Mouse (Mus musculus): ENCODE results near the gene Ugt1a6a. TPM values are rescaled to one million over a fixed set of nuclear protein-coding genes. Genes with fewer than 3 reads are reported as not detected.
A peak's percentile ranks its signal among the peaks of the same experiment; 100 is the strongest.
"Not testable (repeated sequence)": the region's sequence is repeated elsewhere in the genome, so short reads cannot be mapped to it uniquely, and the experiment has no call there.

The Ugt1a6a gene
- polyA plus RNA-seq, 1 experiment, result 20.9 TPM

GRCm38 (mm10) chr1:88125827-88126360, 8.7 kb upstream of the Ugt1a6a start:
- not testable (repeated sequence) for H3K4me3 ChIP-seq (ENCODE audit: insufficient read depth, low read depth, low read length); DNase-seq; H3K4me1 ChIP-seq (ENCODE audit: control insufficient read depth, insufficient read depth, low read length); H3K27ac ChIP-seq (ENCODE audit: insufficient read depth, low read depth, low read length); H3K36me3 ChIP-seq (ENCODE audit: control insufficient read depth, insufficient read depth, low read length); H3K27me3 ChIP-seq (replicated peaks; ENCODE audit: control insufficient read depth, insufficient read depth, low read length)
- peak; percentile 28; the same call in 1 of the 2 replicates for TF ChIP-seq CTCF (conservative IDR thresholded peaks at IDR 0.05; ENCODE audit: insufficient read depth, insufficient read length, low read depth, low read length)
- WGBS, result 80% methylated on average over 4 of the region's 4 CpGs

GRCm38 (mm10) chr1:88129091-88129490, 5.5 kb upstream of the Ugt1a6a start:
- H3K36me3 ChIP-seq (ENCODE audit: control insufficient read depth, insufficient read depth, low read length); H3K4me3 ChIP-seq (ENCODE audit: insufficient read depth, low read depth, low read length); H3K27me3 ChIP-seq (replicated peaks; ENCODE audit: control insufficient read depth, insufficient read depth, low read length); DNase-seq; H3K27ac ChIP-seq (ENCODE audit: insufficient read depth, low read depth, low read length); H3K4me1 ChIP-seq (ENCODE audit: control insufficient read depth, insufficient read depth, low read length): not testable (repeated sequence)
- WGBS, result 89% methylated on average over 2 of the region's 2 CpGs

- not testable (repeated sequence) for H3K36me3 ChIP-seq (ENCODE audit: control insufficient read depth, insufficient read depth, low read length); H3K27ac ChIP-seq (ENCODE audit: insufficient read depth, low read depth, low read length); H3K27me3 ChIP-seq (replicated peaks; ENCODE audit: control insufficient read depth, insufficient read depth, low read length); DNase-seq; H3K4me3 ChIP-seq (ENCODE audit: insufficient read depth, low read depth, low read length); H3K4me1 ChIP-seq (ENCODE audit: control insufficient read depth, insufficient read depth, low read length)
- WGBS, result 98% methylated on average over 1 of the region's 1 CpGs
Observed at GRCm38 (mm10) chr1:88130223-88130622, 4.4 kb upstream of the Ugt1a6a start.

- H3K4me3 ChIP-seq (ENCODE audit: insufficient read depth, low read depth, low read length), result no peak overlapping the region
- no peaks in the 10 kb centered on the region for H3K36me3 ChIP-seq (ENCODE audit: control insufficient read depth, insufficient read depth, low read length)
- DNase-seq, result no peak
- no peak for TF ChIP-seq POLR2A (IDR thresholded peaks at IDR 0.05; ENCODE audit: low read depth, low read length)
- peak overlapping the region; percentile 56 for H3K27ac ChIP-seq (ENCODE audit: insufficient read depth, low read depth, low read length)
- 15% methylated on average over 3 of the region's 3 CpGs for WGBS
- no peaks in the 10 kb centered on the region for H3K27me3 ChIP-seq (replicated peaks; ENCODE audit: control insufficient read depth, insufficient read depth, low read length)
- H3K4me1 ChIP-seq (ENCODE audit: control insufficient read depth, insufficient read depth, low read length), result peaks cover 13% of the 10 kb centered on the region
Observed at GRCm38 (mm10) chr1:88133908-88134456, 627 bp upstream of the Ugt1a6a start.

GRCm38 (mm10) chr1:88135229-88135904, 758 bp downstream of the Ugt1a6a start:
- H3K27me3 ChIP-seq (replicated peaks; ENCODE audit: control insufficient read depth, insufficient read depth, low read length); DNase-seq; H3K36me3 ChIP-seq (ENCODE audit: control insufficient read depth, insufficient read depth, low read length); H3K27ac ChIP-seq (ENCODE audit: insufficient read depth, low read depth, low read length); H3K4me3 ChIP-seq (ENCODE audit: insufficient read depth, low read depth, low read length): not testable (repeated sequence)
- H3K4me1 ChIP-seq (ENCODE audit: control insufficient read depth, insufficient read depth, low read length), result peaks cover 13% of the 10 kb centered on the region
- 86% methylated on average over 6 of the region's 6 CpGs for WGBS

GRCm38 (mm10) chr1:88136646-88137045, 2.0 kb downstream of the Ugt1a6a start:
- Histone ChIP-seq H3K27me3 (replicated peaks; ENCODE audit: control insufficient read depth, insufficient read depth, low read length) (no peaks in the 10 kb centered on the region), H3K4me3 (ENCODE audit: insufficient read depth, low read depth, low read length) (no peak overlapping the region), H3K36me3 (ENCODE audit: control insufficient read depth, insufficient read depth, low read length) (no peaks in the 10 kb centered on the region), H3K4me1 (ENCODE audit: control insufficient read depth, insufficient read depth, low read length) (peaks cover 13% of the 10 kb centered on the region), H3K27ac (ENCODE audit: insufficient read depth, low read depth, low read length) (no peak overlapping the region)
- 55% methylated on average over 2 of the region's 2 CpGs for WGBS
- DNase-seq, result peak; percentile 14
- TF ChIP-seq POLR2A (IDR thresholded peaks at IDR 0.05; ENCODE audit: low read depth, low read length) (no peak), CTCF (conservative IDR thresholded peaks at IDR 0.05; ENCODE audit: insufficient read depth, insufficient read length, low read depth, low read length) (no peak)

DNA sequence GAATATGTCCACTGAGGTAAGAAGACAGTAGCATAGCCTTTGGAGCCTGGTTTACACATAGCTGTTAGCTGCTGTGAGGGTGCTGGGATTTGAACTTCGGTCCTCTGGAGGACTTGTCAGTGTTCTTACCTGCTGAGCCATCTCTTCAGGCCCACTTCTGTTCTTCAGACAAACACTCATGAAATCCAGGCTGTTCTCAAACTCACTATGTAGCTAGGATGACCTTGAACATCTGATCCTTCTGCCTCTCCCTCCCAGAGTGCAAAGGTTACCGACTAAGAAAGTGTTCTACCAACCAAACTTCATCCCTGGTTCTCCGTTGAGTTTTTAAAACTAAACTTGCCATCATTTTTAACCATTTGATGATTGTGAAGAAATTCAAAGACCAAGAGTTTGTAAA, 2.7 kb downstream of the Ugt1a6a start:
- H3K4me1 ChIP-seq (ENCODE audit: control insufficient read depth, insufficient read depth, low read length), result peaks cover 13% of the 10 kb centered on the region
- TF ChIP-seq CTCF (conservative IDR thresholded peaks at IDR 0.05; ENCODE audit: insufficient read depth, insufficient read length, low read depth, low read length) (no peak), POLR2A (IDR thresholded peaks at IDR 0.05; ENCODE audit: low read depth, low read length) (no peak)
- 68% methylated on average over 3 of the region's 3 CpGs for WGBS
- no peak overlapping the region for H3K27ac ChIP-seq (ENCODE audit: insufficient read depth, low read depth, low read length)
- DNase-seq, result no peak
- no peak overlapping the region for H3K4me3 ChIP-seq (ENCODE audit: insufficient read depth, low read depth, low read length)
- H3K36me3 ChIP-seq (ENCODE audit: control insufficient read depth, insufficient read depth, low read length), result no peaks in the 10 kb centered on the region
- H3K27me3 ChIP-seq (replicated peaks; ENCODE audit: control insufficient read depth, insufficient read depth, low read length), result no peaks in the 10 kb centered on the region

GRCm38 (mm10) chr1:88138145-88138544, 3.5 kb downstream of the Ugt1a6a start:
- H3K4me3 ChIP-seq (ENCODE audit: insufficient read depth, low read depth, low read length), result no peak overlapping the region
- no peaks in the 10 kb centered on the region for H3K36me3 ChIP-seq (ENCODE audit: control insufficient read depth, insufficient read depth, low read length)
- no peak overlapping the region for H3K27ac ChIP-seq (ENCODE audit: insufficient read depth, low read depth, low read length)
- H3K4me1 ChIP-seq (ENCODE audit: control insufficient read depth, insufficient read depth, low read length), result peaks cover 13% of the 10 kb centered on the region
- WGBS, result 86% methylated on average over 1 of the region's 1 CpGs
- no peak for DNase-seq
- no peaks in the 10 kb centered on the region for H3K27me3 ChIP-seq (replicated peaks; ENCODE audit: control insufficient read depth, insufficient read depth, low read length)
- TF ChIP-seq POLR2A (IDR thresholded peaks at IDR 0.05; ENCODE audit: low read depth, low read length) (no peak), CTCF (conservative IDR thresholded peaks at IDR 0.05; ENCODE audit: insufficient read depth, insufficient read length, low read depth, low read length) (no peak)

DNA sequence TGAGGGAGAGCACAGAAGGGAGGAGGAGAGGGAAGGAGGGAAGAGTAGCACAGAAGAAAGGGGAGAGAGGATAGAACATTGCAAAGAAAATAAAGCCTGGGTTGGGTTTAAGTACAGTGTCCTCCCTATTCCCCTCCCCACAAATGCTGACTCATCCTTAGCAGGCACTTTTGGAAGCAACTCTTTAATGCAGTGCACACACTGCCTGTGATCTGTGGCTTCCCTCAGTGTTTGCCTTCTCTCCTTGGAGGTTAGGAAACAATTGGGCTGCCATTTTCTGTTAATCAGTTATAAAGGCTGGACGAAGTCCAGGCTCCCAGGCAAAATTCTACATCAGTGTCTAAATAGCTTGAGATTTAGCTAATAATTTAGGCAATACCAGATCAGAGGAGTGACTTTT, 5.9 kb downstream of the Ugt1a6a start:
- H3K27me3 ChIP-seq (replicated peaks; ENCODE audit: control insufficient read depth, insufficient read depth, low read length); H3K4me1 ChIP-seq (ENCODE audit: control insufficient read depth, insufficient read depth, low read length); H3K27ac ChIP-seq (ENCODE audit: insufficient read depth, low read depth, low read length); H3K36me3 ChIP-seq (ENCODE audit: control insufficient read depth, insufficient read depth, low read length); H3K4me3 ChIP-seq (ENCODE audit: insufficient read depth, low read depth, low read length): not testable (repeated sequence)
- peak; percentile 90 for DNase-seq
- 25% methylated on average over 1 of the region's 1 CpGs for WGBS

All from kidney, adult 2 months (tissue).